Mouse (Mus musculus): ENCODE measurements around the gene Sele. TPM values are rescaled to one million over a fixed set of nuclear protein-coding genes. Genes with fewer than 3 reads are reported as not detected.

Gene Sele
- polyA plus RNA-seq, 1 experiment = not detected

GRCm38 (mm10) chr1:164062856-164063255 lies 14.8 kb downstream of the Sele start:
- no peak overlapping the region for H3K27ac ChIP-seq (ENCODE audit: insufficient read depth, low read length)

GRCm38 (mm10) chr1:164063745-164064144 lies 15.7 kb downstream of the Sele start:
- no peaks in the 10 kb centered on the region for H3K4me1 ChIP-seq (ENCODE audit: control insufficient read depth, insufficient read depth, low read length)
- no peak for TF ChIP-seq EP300 (IDR thresholded peaks at IDR 0.05; ENCODE audit: insufficient read depth, low read depth, low read length)
- TF ChIP-seq POLR2A (IDR thresholded peaks at IDR 0.05; ENCODE audit: insufficient read depth, low read length) = no peak
- no peak for TF ChIP-seq CTCF (IDR thresholded peaks at IDR 0.05; ENCODE audit: low read depth, low read length)
- H3K27me3 ChIP-seq (ENCODE audit: control insufficient read depth, insufficient read depth, low read length, poor library complexity, severe bottlenecking) = no peaks in the 10 kb centered on the region
- no peaks in the 10 kb centered on the region for H3K9me3 ChIP-seq (replicated peaks; ENCODE audit: control insufficient read depth, insufficient read depth, low read length, poor library complexity, severe bottlenecking)
- no peaks in the 10 kb centered on the region for H3K36me3 ChIP-seq (ENCODE audit: control insufficient read depth, insufficient read depth, low read length, poor library complexity, severe bottlenecking)
- H3K9ac ChIP-seq (ENCODE audit: low read depth, poor library complexity, severe bottlenecking) = no peak overlapping the region
- no peak overlapping the region for H3K4me3 ChIP-seq (ENCODE audit: low read depth, low read length)
- no peak overlapping the region for H3K27ac ChIP-seq (ENCODE audit: insufficient read depth, low read length)

More at GRCm38 (mm10) chr1:164062856-164063255, 14.8 kb downstream of the Sele start:
- H3K4me3 ChIP-seq (ENCODE audit: low read depth, low read length) = no peak overlapping the region
- H3K27me3 ChIP-seq (ENCODE audit: control insufficient read depth, insufficient read depth, low read length, poor library complexity, severe bottlenecking) = no peaks in the 10 kb centered on the region
- TF ChIP-seq POLR2A (IDR thresholded peaks at IDR 0.05; ENCODE audit: insufficient read depth, low read length) = no peak
- TF ChIP-seq CTCF (IDR thresholded peaks at IDR 0.05; ENCODE audit: low read depth, low read length) = no peak
- no peak for TF ChIP-seq EP300 (IDR thresholded peaks at IDR 0.05; ENCODE audit: insufficient read depth, low read depth, low read length)
- no peak overlapping the region for H3K9ac ChIP-seq (ENCODE audit: low read depth, poor library complexity, severe bottlenecking)
- no peaks in the 10 kb centered on the region for H3K9me3 ChIP-seq (replicated peaks; ENCODE audit: control insufficient read depth, insufficient read depth, low read length, poor library complexity, severe bottlenecking)
- no peaks in the 10 kb centered on the region for H3K4me1 ChIP-seq (ENCODE audit: control insufficient read depth, insufficient read depth, low read length)
- H3K36me3 ChIP-seq (ENCODE audit: control insufficient read depth, insufficient read depth, low read length, poor library complexity, severe bottlenecking) = no peaks in the 10 kb centered on the region

GRCm38 (mm10) chr1:164069261-164069660 lies 21.2 kb downstream of the Sele start:
- no peaks in the 10 kb centered on the region for H3K4me1 ChIP-seq (ENCODE audit: control insufficient read depth, insufficient read depth, low read length)
- no peak for TF ChIP-seq EP300 (IDR thresholded peaks at IDR 0.05; ENCODE audit: insufficient read depth, low read depth, low read length)
- no peak for TF ChIP-seq CTCF (IDR thresholded peaks at IDR 0.05; ENCODE audit: low read depth, low read length)
- TF ChIP-seq POLR2A (IDR thresholded peaks at IDR 0.05; ENCODE audit: insufficient read depth, low read length) = no peak
- H3K36me3 ChIP-seq (ENCODE audit: control insufficient read depth, insufficient read depth, low read length, poor library complexity, severe bottlenecking) = no peaks in the 10 kb centered on the region
- H3K4me3 ChIP-seq (ENCODE audit: low read depth, low read length) = no peak overlapping the region
- no peak overlapping the region for H3K27ac ChIP-seq (ENCODE audit: insufficient read depth, low read length)
- H3K9ac ChIP-seq (ENCODE audit: low read depth, poor library complexity, severe bottlenecking) = no peak overlapping the region
- H3K27me3 ChIP-seq (ENCODE audit: control insufficient read depth, insufficient read depth, low read length, poor library complexity, severe bottlenecking) = no peaks in the 10 kb centered on the region
- H3K9me3 ChIP-seq (replicated peaks; ENCODE audit: control insufficient read depth, insufficient read depth, low read length, poor library complexity, severe bottlenecking) = no peaks in the 10 kb centered on the region

GRCm38 (mm10) chr1:164070461-164070860 lies 22.4 kb downstream of the Sele start:
- Histone ChIP-seq H3K9ac (ENCODE audit: low read depth, poor library complexity, severe bottlenecking) (no peak overlapping the region), H3K36me3 (ENCODE audit: control insufficient read depth, insufficient read depth, low read length, poor library complexity, severe bottlenecking) (no peaks in the 10 kb centered on the region), H3K27ac (ENCODE audit: insufficient read depth, low read length) (no peak overlapping the region), H3K4me1 (ENCODE audit: control insufficient read depth, insufficient read depth, low read length) (no peaks in the 10 kb centered on the region), H3K4me3 (ENCODE audit: low read depth, low read length) (no peak overlapping the region), H3K27me3 (ENCODE audit: control insufficient read depth, insufficient read depth, low read length, poor library complexity, severe bottlenecking) (no peaks in the 10 kb centered on the region), H3K9me3 (replicated peaks; ENCODE audit: control insufficient read depth, insufficient read depth, low read length, poor library complexity, severe bottlenecking) (no peaks in the 10 kb centered on the region)
- TF ChIP-seq POLR2A (IDR thresholded peaks at IDR 0.05; ENCODE audit: insufficient read depth, low read length) = no peak
- no peak for TF ChIP-seq CTCF (IDR thresholded peaks at IDR 0.05; ENCODE audit: low read depth, low read length)
- no peak for TF ChIP-seq EP300 (IDR thresholded peaks at IDR 0.05; ENCODE audit: insufficient read depth, low read depth, low read length)

- H3K27ac ChIP-seq (ENCODE audit: insufficient read depth, low read length) = no peak overlapping the region
- H3K9me3 ChIP-seq (replicated peaks; ENCODE audit: control insufficient read depth, insufficient read depth, low read length, poor library complexity, severe bottlenecking) = no peaks in the 10 kb centered on the region
- TF ChIP-seq EP300 (IDR thresholded peaks at IDR 0.05; ENCODE audit: insufficient read depth, low read depth, low read length) (no peak), POLR2A (IDR thresholded peaks at IDR 0.05; ENCODE audit: insufficient read depth, low read length) (no peak), CTCF (IDR thresholded peaks at IDR 0.05; ENCODE audit: low read depth, low read length) (no peak)
- no peak overlapping the region for H3K4me3 ChIP-seq (ENCODE audit: low read depth, low read length)
- no peak overlapping the region for H3K9ac ChIP-seq (ENCODE audit: low read depth, poor library complexity, severe bottlenecking)
- no peaks in the 10 kb centered on the region for H3K36me3 ChIP-seq (ENCODE audit: control insufficient read depth, insufficient read depth, low read length, poor library complexity, severe bottlenecking)
- no peaks in the 10 kb centered on the region for H3K4me1 ChIP-seq (ENCODE audit: control insufficient read depth, insufficient read depth, low read length)
- H3K27me3 ChIP-seq (ENCODE audit: control insufficient read depth, insufficient read depth, low read length, poor library complexity, severe bottlenecking) = no peaks in the 10 kb centered on the region
Observed at GRCm38 (mm10) chr1:164071111-164071510, 23.1 kb downstream of the Sele start.

DNA sequence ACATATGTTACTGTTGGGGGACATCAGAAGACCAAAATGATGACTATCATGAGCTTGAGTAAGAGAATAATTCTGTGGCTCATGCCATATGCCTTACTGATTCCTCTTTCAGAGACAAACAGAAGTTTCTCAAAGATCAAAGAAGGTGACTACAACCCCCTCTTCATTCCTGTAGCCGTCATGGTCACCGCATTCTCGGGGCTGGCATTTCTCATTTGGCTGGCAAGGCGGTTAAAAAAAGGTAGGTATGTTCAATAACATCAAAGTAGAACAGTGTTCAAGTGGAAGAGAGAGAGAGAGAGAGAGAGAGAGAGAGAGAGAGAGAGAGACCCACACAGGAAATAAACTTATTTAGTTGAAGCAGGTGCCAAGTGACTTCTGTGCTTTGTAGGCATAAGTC lies 24.0 kb downstream of the Sele start:
- no peak overlapping the region for H3K4me3 ChIP-seq (ENCODE audit: low read depth, low read length)
- H3K27ac ChIP-seq (ENCODE audit: insufficient read depth, low read length) = no peak overlapping the region
- H3K9ac ChIP-seq (ENCODE audit: low read depth, poor library complexity, severe bottlenecking) = no peak overlapping the region
- H3K36me3 ChIP-seq (ENCODE audit: control insufficient read depth, insufficient read depth, low read length, poor library complexity, severe bottlenecking) = no peaks in the 10 kb centered on the region
- TF ChIP-seq CTCF (IDR thresholded peaks at IDR 0.05; ENCODE audit: low read depth, low read length) (no peak), EP300 (IDR thresholded peaks at IDR 0.05; ENCODE audit: insufficient read depth, low read depth, low read length) (no peak), POLR2A (IDR thresholded peaks at IDR 0.05; ENCODE audit: insufficient read depth, low read length) (no peak)
- no peaks in the 10 kb centered on the region for H3K4me1 ChIP-seq (ENCODE audit: control insufficient read depth, insufficient read depth, low read length)
- no peaks in the 10 kb centered on the region for H3K9me3 ChIP-seq (replicated peaks; ENCODE audit: control insufficient read depth, insufficient read depth, low read length, poor library complexity, severe bottlenecking)
- H3K27me3 ChIP-seq (ENCODE audit: control insufficient read depth, insufficient read depth, low read length, poor library complexity, severe bottlenecking) = no peaks in the 10 kb centered on the region

Data from ES-Bruce4 (cell line).